Mouse (Mus musculus) lung, postnatal 0 days (tissue): ENCODE data around the gene Styx.
A peak's percentile ranks its signal among the peaks of the same experiment; 100 is the strongest.

Experiments used
- CTCF ChIP-seq: IDR thresholded peaks from 2 replicates; pipeline ENCODE4 v1.5.1; 2016; ENCODE audit warnings: antibody characterized with exemption, mild to moderate bottlenecking
- EP300 ChIP-seq: IDR thresholded peaks from 2 replicates; pipeline ENCODE4 v1.6.1; 2016; ENCODE audit warnings: antibody characterized with exemption, mild to moderate bottlenecking, control low read depth

- TF ChIP-seq CTCF (peak; percentile 83), EP300 (no peak)
These were observed 72.3 kb downstream of the Styx start for GRCm38 (mm10) chr14:45423220-45423619.
